Mouse (Mus musculus): ENCODE measurements around the gene Aqp7. TPM values are rescaled to one million over a fixed set of nuclear protein-coding genes. Genes with fewer than 3 reads are reported as not detected.

Gene Aqp7
- polyA plus RNA-seq, 1 experiment from 2014 or later: 0.74 TPM

DNA sequence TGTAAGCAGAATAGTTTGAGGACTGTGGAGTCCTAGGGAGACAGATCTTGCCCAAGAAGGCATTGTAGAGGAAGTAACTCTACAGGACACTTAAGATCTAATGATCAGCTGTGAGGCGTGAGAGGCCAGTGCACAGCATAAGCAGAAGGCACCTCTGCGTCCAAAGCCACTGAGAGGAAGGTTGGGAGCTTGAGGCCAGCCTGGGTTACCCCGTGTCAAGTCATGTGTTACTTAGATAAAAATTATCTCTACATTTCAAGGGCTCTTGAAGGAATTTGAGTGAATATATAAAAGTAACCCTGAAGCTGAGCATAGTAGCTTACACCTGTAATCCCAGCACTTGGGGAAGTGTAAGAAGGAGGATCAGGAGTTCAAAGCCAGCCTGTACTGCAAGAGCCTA, 34.6 kb downstream of the Aqp7 start:
- 90% methylated on average over 3 of the region's 3 CpGs for WGBS
- Histone ChIP-seq H3K4me1 (ENCODE audit: control insufficient read depth, insufficient read depth, low read length) (no peaks in the 10 kb centered on the region), H3K27ac (replicated peaks; ENCODE audit: low read depth, low read length) (no peak overlapping the region), H3K9me3 (ENCODE audit: control insufficient read depth, low read length) (no peaks in the 10 kb centered on the region), H3K36me3 (ENCODE audit: control insufficient read depth, insufficient read depth, low read length) (peaks cover 83% of the 10 kb centered on the region), H3K4me2 (ENCODE audit: low read depth, low read length) (no peak overlapping the region), H3K9ac (ENCODE audit: low read depth, low read length) (no peak overlapping the region), H3K27me3 (replicated peaks; ENCODE audit: control insufficient read depth, insufficient read depth, low read length) (no peaks in the 10 kb centered on the region), H3K4me3 (ENCODE audit: low read depth, low read length) (no peak overlapping the region)
- DNase-seq (ENCODE audit: low spot score) (no peak), ATAC-seq (ENCODE audit: low read depth) (no peak)

DNA sequence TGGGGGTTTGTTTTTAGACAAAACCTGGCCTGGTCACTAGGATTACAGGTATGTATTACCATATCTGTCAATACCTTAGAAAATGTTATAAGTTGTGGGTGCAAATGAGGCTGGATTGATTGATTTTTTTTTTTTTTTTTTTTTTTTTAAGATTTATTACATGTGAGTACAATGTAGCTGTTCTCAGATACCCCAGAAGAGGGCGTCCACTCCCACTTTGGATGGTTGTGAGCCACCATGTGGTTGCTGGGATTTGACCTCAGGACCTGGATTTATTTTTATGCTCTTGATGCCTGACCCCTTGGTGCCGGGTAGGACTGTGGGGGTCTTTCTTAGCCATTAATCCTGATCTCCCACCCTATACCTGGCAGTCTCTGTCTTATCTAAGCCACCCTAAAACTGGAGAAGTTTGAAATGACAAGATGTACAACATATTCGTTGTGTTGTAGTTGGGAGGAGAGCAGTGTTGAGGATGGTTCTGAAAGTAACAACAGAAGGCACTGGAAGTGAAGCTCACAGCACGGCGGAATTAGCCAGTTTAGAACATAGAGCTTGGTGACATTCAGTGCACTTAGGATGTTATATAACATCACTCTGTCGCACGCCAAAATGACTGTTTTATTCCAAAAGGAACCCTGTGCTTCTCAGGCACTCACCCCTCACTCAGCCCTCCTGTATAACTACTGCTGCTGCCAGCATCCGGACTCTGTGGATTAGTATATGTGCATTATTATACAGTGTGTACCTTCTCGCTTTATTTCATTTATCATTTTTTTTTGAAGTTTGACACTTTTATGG, 46.9 kb downstream of the Aqp7 start:
- DNase-seq (ENCODE audit: low spot score) (no peak), ATAC-seq (ENCODE audit: low read depth) (no peak)
- Histone ChIP-seq H3K9me3 (ENCODE audit: control insufficient read depth, low read length) (no peaks in the 10 kb centered on the region), H3K27me3 (replicated peaks; ENCODE audit: control insufficient read depth, insufficient read depth, low read length) (no peaks in the 10 kb centered on the region), H3K36me3 (ENCODE audit: control insufficient read depth, insufficient read depth, low read length) (peaks cover 95% of the 10 kb centered on the region), H3K27ac (replicated peaks; ENCODE audit: low read depth, low read length) (no peak overlapping the region), H3K4me1 (ENCODE audit: control insufficient read depth, insufficient read depth, low read length) (no peaks in the 10 kb centered on the region), H3K4me3 (ENCODE audit: low read depth, low read length) (no peak overlapping the region), H3K4me2 (ENCODE audit: low read depth, low read length) (no peak overlapping the region), H3K9ac (ENCODE audit: low read depth, low read length) (no peak overlapping the region)
- WGBS: 91% methylated on average over 9 of the region's 9 CpGs

DNA sequence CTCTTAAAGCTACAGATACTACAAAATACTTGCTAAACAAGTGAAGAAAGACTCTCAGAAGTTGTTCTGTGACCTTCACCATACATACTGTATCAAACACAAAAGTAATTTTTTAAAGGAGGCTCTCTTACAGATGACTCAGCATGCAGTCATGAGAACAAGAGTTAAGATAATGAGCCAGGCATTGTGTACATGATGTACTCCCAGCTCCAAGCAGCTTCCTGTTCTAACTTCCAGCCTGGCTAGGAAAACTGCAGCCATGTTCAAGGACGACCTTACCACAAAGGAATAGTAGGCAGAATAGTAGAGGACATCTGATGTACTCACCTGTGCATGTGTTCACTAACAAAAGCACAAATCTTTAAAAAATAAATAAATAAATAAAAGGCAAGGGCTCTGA, 47.7 kb downstream of the Aqp7 start:
- WGBS: 92% methylated on average over 1 of the region's 1 CpGs
- H3K9ac ChIP-seq (ENCODE audit: low read depth, low read length): no peak overlapping the region
- no peak overlapping the region for H3K4me2 ChIP-seq (ENCODE audit: low read depth, low read length)
- ATAC-seq (ENCODE audit: low read depth) (no peak), DNase-seq (ENCODE audit: low spot score) (no peak)
- no peaks in the 10 kb centered on the region for H3K4me1 ChIP-seq (ENCODE audit: control insufficient read depth, insufficient read depth, low read length)
- H3K27me3 ChIP-seq (replicated peaks; ENCODE audit: control insufficient read depth, insufficient read depth, low read length): no peaks in the 10 kb centered on the region
- H3K27ac ChIP-seq (replicated peaks; ENCODE audit: low read depth, low read length): no peak overlapping the region
- peaks cover 99% of the 10 kb centered on the region for H3K36me3 ChIP-seq (ENCODE audit: control insufficient read depth, insufficient read depth, low read length)
- H3K9me3 ChIP-seq (ENCODE audit: control insufficient read depth, low read length): no peaks in the 10 kb centered on the region
- no peak overlapping the region for H3K4me3 ChIP-seq (ENCODE audit: low read depth, low read length)

DNA sequence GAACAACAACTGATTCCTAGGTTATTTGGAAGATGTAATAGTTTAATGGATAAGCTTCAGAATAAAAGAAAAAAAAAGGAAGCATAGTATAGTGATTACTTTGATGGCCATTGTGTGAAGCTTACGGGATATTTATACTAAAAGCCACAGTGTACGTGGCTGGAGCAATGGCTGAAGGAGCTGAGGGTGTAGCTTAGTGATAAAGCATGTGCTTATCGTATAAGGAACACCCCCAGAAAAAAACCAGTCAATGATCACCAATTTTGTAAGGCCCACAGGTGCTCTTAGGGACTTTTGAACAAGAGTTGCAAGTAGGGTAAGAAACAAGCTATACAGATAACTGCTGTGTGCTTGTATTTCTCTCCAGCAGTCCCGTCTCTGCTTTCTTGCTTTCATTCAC, 50.0 kb downstream of the Aqp7 start:
- DNase-seq (ENCODE audit: low spot score) (no peak), ATAC-seq (ENCODE audit: low read depth) (no peak)
- Histone ChIP-seq H3K27ac (replicated peaks; ENCODE audit: low read depth, low read length) (no peak overlapping the region), H3K4me3 (ENCODE audit: low read depth, low read length) (no peak overlapping the region), H3K36me3 (ENCODE audit: control insufficient read depth, insufficient read depth, low read length) (peaks cover 99% of the 10 kb centered on the region), H3K27me3 (replicated peaks; ENCODE audit: control insufficient read depth, insufficient read depth, low read length) (no peaks in the 10 kb centered on the region), H3K9me3 (ENCODE audit: control insufficient read depth, low read length) (no peaks in the 10 kb centered on the region), H3K9ac (ENCODE audit: low read depth, low read length) (no peak overlapping the region), H3K4me1 (ENCODE audit: control insufficient read depth, insufficient read depth, low read length) (no peaks in the 10 kb centered on the region), H3K4me2 (ENCODE audit: low read depth, low read length) (no peak overlapping the region)
- WGBS: 93% methylated on average over 4 of the region's 4 CpGs

DNA sequence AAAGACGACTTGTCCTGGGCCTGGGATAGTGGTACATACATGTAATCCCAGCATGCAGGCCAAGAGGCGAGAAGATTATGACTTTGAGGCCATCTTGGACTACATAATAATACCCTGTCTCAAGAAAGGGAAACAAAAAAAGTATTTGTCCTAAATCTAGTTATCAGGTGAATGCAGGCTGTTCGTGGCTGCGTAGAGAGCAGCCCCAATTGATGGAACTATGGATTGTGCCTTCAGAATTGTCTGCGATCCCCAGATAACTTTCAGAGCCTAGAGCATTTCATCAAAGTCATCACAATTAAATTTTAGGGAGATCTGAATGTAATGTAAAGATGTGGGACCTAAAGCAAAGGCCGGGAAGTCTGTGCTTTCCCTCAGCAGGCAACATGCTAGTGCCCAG, 51.6 kb downstream of the Aqp7 start:
- DNase-seq (ENCODE audit: low spot score) (no peak), ATAC-seq (ENCODE audit: low read depth) (no peak)
- no peak overlapping the region for H3K4me3 ChIP-seq (ENCODE audit: low read depth, low read length)
- H3K9ac ChIP-seq (ENCODE audit: low read depth, low read length): no peak overlapping the region
- no peak overlapping the region for H3K4me2 ChIP-seq (ENCODE audit: low read depth, low read length)
- no peaks in the 10 kb centered on the region for H3K27me3 ChIP-seq (replicated peaks; ENCODE audit: control insufficient read depth, insufficient read depth, low read length)
- WGBS: 94% methylated on average over 6 of the region's 6 CpGs
- peaks cover 99% of the 10 kb centered on the region for H3K36me3 ChIP-seq (ENCODE audit: control insufficient read depth, insufficient read depth, low read length)
- no peaks in the 10 kb centered on the region for H3K4me1 ChIP-seq (ENCODE audit: control insufficient read depth, insufficient read depth, low read length)
- no peak overlapping the region for H3K27ac ChIP-seq (replicated peaks; ENCODE audit: low read depth, low read length)
- H3K9me3 ChIP-seq (ENCODE audit: control insufficient read depth, low read length): no peaks in the 10 kb centered on the region

DNA sequence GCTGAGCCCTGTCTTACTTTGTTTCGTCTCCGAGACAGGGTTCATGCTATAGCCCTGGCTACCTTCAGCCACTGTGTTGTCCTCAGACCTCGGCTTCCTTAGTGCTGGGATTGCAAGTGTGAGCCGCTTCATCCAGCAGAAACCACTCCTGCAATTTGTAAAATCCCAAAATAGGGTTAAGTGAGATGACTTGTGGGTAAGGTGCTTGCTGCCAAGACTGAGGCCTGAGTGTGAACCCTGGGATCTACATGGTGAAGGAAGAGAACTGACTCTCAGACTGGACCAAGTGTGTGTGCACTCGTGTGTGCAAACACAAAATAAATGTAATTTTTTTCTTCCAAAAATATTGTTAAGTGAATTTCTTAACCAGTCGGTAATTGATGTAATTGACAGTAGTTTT, 58.3 kb downstream of the Aqp7 start:
- Histone ChIP-seq H3K9me3 (ENCODE audit: control insufficient read depth, low read length) (no peaks in the 10 kb centered on the region), H3K4me2 (ENCODE audit: low read depth, low read length) (no peak overlapping the region), H3K27me3 (replicated peaks; ENCODE audit: control insufficient read depth, insufficient read depth, low read length) (no peaks in the 10 kb centered on the region), H3K27ac (replicated peaks; ENCODE audit: low read depth, low read length) (no peak overlapping the region), H3K9ac (ENCODE audit: low read depth, low read length) (no peak overlapping the region), H3K36me3 (ENCODE audit: control insufficient read depth, insufficient read depth, low read length) (peaks cover 97% of the 10 kb centered on the region), H3K4me3 (ENCODE audit: low read depth, low read length) (no peak overlapping the region), H3K4me1 (ENCODE audit: control insufficient read depth, insufficient read depth, low read length) (no peaks in the 10 kb centered on the region)
- ATAC-seq (ENCODE audit: low read depth) (no peak), DNase-seq (ENCODE audit: low spot score) (no peak)
- 87% methylated on average over 6 of the region's 6 CpGs for WGBS

DNA sequence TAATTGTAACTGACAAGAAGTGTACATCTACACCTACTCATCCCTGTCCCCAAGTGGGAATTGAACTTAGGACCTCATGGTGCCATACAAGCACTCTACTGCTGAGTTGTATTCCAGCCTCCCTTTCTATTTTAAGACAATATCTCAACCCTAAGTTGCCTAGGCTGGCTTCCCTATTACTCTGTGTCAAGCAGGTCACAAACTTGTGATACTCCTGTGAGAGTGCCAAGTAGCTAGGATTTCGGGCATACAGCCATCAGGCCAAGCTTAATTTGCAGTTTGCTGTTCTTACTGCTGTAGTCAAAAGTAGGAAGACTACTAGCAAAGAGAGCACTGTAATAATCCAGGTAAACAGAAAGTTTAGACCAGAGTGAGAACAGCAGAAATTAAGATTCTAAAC, 64.3 kb downstream of the Aqp7 start:
- Histone ChIP-seq H3K9me3 (ENCODE audit: control insufficient read depth, low read length) (no peaks in the 10 kb centered on the region), H3K27ac (replicated peaks; ENCODE audit: low read depth, low read length) (no peak overlapping the region), H3K9ac (ENCODE audit: low read depth, low read length) (no peak overlapping the region), H3K27me3 (replicated peaks; ENCODE audit: control insufficient read depth, insufficient read depth, low read length) (no peaks in the 10 kb centered on the region), H3K36me3 (ENCODE audit: control insufficient read depth, insufficient read depth, low read length) (peaks cover 96% of the 10 kb centered on the region), H3K4me2 (ENCODE audit: low read depth, low read length) (no peak overlapping the region), H3K4me1 (ENCODE audit: control insufficient read depth, insufficient read depth, low read length) (no peaks in the 10 kb centered on the region), H3K4me3 (ENCODE audit: low read depth, low read length) (no peak overlapping the region)
- WGBS: 91% methylated on average over 1 of the region's 1 CpGs
- ATAC-seq (ENCODE audit: low read depth) (no peak), DNase-seq (ENCODE audit: low spot score) (no peak)

Small RNA genes within 50 kb of the gene (microRNA-seq; reads per million reads assigned to microRNA genes)
- 0.83 reads per million for gene Mir3094 (ENCODE audit: borderline number of aligned reads)

Other genes starting within 250 kb of the Aqp7 start
- gene B4galt1, start 194.1 kb downstream of the Aqp7 start, polyA plus RNA-seq (2014; fragmentation: Nextera tagmentation; extraction: Ambion mirVana): 66.8 and 68.3 TPM in 2 replicates
- gene Spink4, start 128.1 kb downstream of the Aqp7 start, polyA plus RNA-seq (2014; fragmentation: Nextera tagmentation; extraction: Ambion mirVana): 0.84 TPM in 1 of 2 replicates, not detected in the other
- 232 and 240 TPM in 2 replicates for gene Bag1, start 99.8 kb downstream of the Aqp7 start, polyA plus RNA-seq (2014; fragmentation: Nextera tagmentation; extraction: Ambion mirVana)
- gene Chmp5, start 99.7 kb downstream of the Aqp7 start, polyA plus RNA-seq (2014; fragmentation: Nextera tagmentation; extraction: Ambion mirVana): 103 TPM in 2 replicates
- 78.4 and 85.0 TPM in 2 replicates for gene Nfx1, start 77.2 kb downstream of the Aqp7 start, polyA plus RNA-seq (2014; fragmentation: Nextera tagmentation; extraction: Ambion mirVana)
- 18.4 and 20.4 TPM in 2 replicates for gene Aqp3, start 50.0 kb upstream of the Aqp7 start, polyA plus RNA-seq (2014; fragmentation: Nextera tagmentation; extraction: Ambion mirVana)
- 24.9 and 29.4 TPM in 2 replicates for gene Nol6, start 76.3 kb upstream of the Aqp7 start, polyA plus RNA-seq (2014; fragmentation: Nextera tagmentation; extraction: Ambion mirVana)
- 83.7 and 90.7 TPM in 2 replicates for gene Ube2r2, start 87.6 kb upstream of the Aqp7 start, polyA plus RNA-seq (2014; fragmentation: Nextera tagmentation; extraction: Ambion mirVana)
- gene Ubap2, start 227.0 kb upstream of the Aqp7 start, polyA plus RNA-seq (2014; fragmentation: Nextera tagmentation; extraction: Ambion mirVana): 62.4 and 62.7 TPM in 2 replicates